Mouse (Mus musculus) urinary bladder, adult 2 months (tissue): ENCODE measurements around the gene Nps. TPM values are rescaled to one million over a fixed set of nuclear protein-coding genes. Genes with fewer than 3 reads are reported as not detected.

Source experiments
- polyA plus RNA-seq: library from polyadenylated mRNA; depleted of rRNA; stranded (reverse); fragments of >200 nt; gene quantifications from 2 replicates; pipeline ENCODE4 v1.2.3, GENCODE M21; 2012; rRNA removed

Gene Nps
- polyA plus RNA-seq, 1 experiment: 0.26 TPM

Other genes with a start within 250 kb of the Nps start
- not detected in 2 replicates for gene Foxi2, start 151.6 kb downstream of the Nps start, polyA plus RNA-seq